Mouse (Mus musculus): Measurements from ENCODE around the gene Lyst. TPM values are rescaled to one million over a fixed set of nuclear protein-coding genes. Genes with fewer than 3 reads are reported as not detected.
"Not testable (repeated sequence)": the region's sequence is repeated elsewhere in the genome, so short reads cannot be mapped to it uniquely, and the experiment has no call there.

The Lyst gene
- polyA plus RNA-seq (2016; fragmentation: Nextera tagmentation; extraction: Ambion mirVana) = 1.9 and 2.9 TPM in 2 replicates

GRCm38 (mm10) chr13:13590048-13591011 is at the start of gene Lyst:
TSS of gene Lyst (plus strand) at chr13:13590397.
- under 1% methylated on average over 88 of the region's 88 CpGs for WGBS
- no peaks in the 10 kb centered on the region for H3K9me3 ChIP-seq
- H3K4me1 ChIP-seq = peaks cover 11% of the 10 kb centered on the region
- no peaks in the 10 kb centered on the region for H3K27me3 ChIP-seq (ENCODE audit: insufficient read depth, poor library complexity, severe bottlenecking)
- no peaks in the 10 kb centered on the region for H3K36me3 ChIP-seq
- DNase-seq (ENCODE audit: low spot score) = peak; percentile 99
- peak within 1 kb of the TSS; percentile 81 for H3K4me3 ChIP-seq
- peak within 1 kb of the TSS; percentile 92 for H3K27ac ChIP-seq

- WGBS = 92% methylated on average over 10 of the region's 10 CpGs
- H3K27ac ChIP-seq; H3K36me3 ChIP-seq; H3K9me3 ChIP-seq; DNase-seq (ENCODE audit: low spot score); H3K4me3 ChIP-seq; H3K27me3 ChIP-seq (ENCODE audit: insufficient read depth, poor library complexity, severe bottlenecking): not testable (repeated sequence)
- peaks cover 20% of the 10 kb centered on the region for H3K4me1 ChIP-seq
Observed at GRCm38 (mm10) chr13:13543073-13543472, 47.1 kb upstream of the Lyst start.

GRCm38 (mm10) chr13:13546792-13547191 is 43.4 kb upstream of the Lyst start:
- H3K27me3 ChIP-seq (ENCODE audit: insufficient read depth, poor library complexity, severe bottlenecking) = no peaks in the 10 kb centered on the region
- no peak overlapping the region for H3K27ac ChIP-seq
- H3K36me3 ChIP-seq = no peaks in the 10 kb centered on the region; the same call in 1 of the 2 replicates
- no peak overlapping the region for H3K4me3 ChIP-seq
- WGBS = 51% methylated on average over 3 of the region's 3 CpGs
- H3K4me1 ChIP-seq = peaks cover 13% of the 10 kb centered on the region
- DNase-seq (ENCODE audit: low spot score) = no peak
- no peaks in the 10 kb centered on the region for H3K9me3 ChIP-seq

GRCm38 (mm10) chr13:13547889-13548288 is 42.3 kb upstream of the Lyst start:
- no peaks in the 10 kb centered on the region; the same call in 1 of the 2 replicates for H3K36me3 ChIP-seq
- no peaks in the 10 kb centered on the region for H3K27me3 ChIP-seq (ENCODE audit: insufficient read depth, poor library complexity, severe bottlenecking)
- 82% methylated on average over 4 of the region's 4 CpGs for WGBS
- no peak for DNase-seq (ENCODE audit: low spot score)
- no peak overlapping the region for H3K27ac ChIP-seq
- no peaks in the 10 kb centered on the region for H3K9me3 ChIP-seq
- H3K4me1 ChIP-seq = peaks cover 13% of the 10 kb centered on the region
- no peak overlapping the region for H3K4me3 ChIP-seq

- H3K36me3 ChIP-seq = no peaks in the 10 kb centered on the region; the same call in 1 of the 2 replicates
- H3K27me3 ChIP-seq (ENCODE audit: insufficient read depth, poor library complexity, severe bottlenecking) = no peaks in the 10 kb centered on the region
- no peaks in the 10 kb centered on the region for H3K9me3 ChIP-seq
- DNase-seq (ENCODE audit: low spot score) = no peak
- H3K4me3 ChIP-seq = no peak overlapping the region
- no peak overlapping the region for H3K27ac ChIP-seq
- peaks cover 13% of the 10 kb centered on the region for H3K4me1 ChIP-seq
- 83% methylated on average over 6 of the region's 6 CpGs for WGBS
Observed at GRCm38 (mm10) chr13:13548431-13549190, 41.6 kb upstream of the Lyst start.

- H3K4me1 ChIP-seq = peaks cover 13% of the 10 kb centered on the region
- no peak overlapping the region for H3K4me3 ChIP-seq
- H3K9me3 ChIP-seq = no peaks in the 10 kb centered on the region
- no peak for DNase-seq (ENCODE audit: low spot score)
- no peaks in the 10 kb centered on the region for H3K36me3 ChIP-seq
- H3K27me3 ChIP-seq (ENCODE audit: insufficient read depth, poor library complexity, severe bottlenecking) = no peaks in the 10 kb centered on the region
- 64% methylated on average over 9 of the region's 9 CpGs for WGBS
- H3K27ac ChIP-seq = peak overlapping the region; percentile 1; the same call in 1 of the 2 replicates
Observed at GRCm38 (mm10) chr13:13549687-13550660, 40.2 kb upstream of the Lyst start.

GRCm38 (mm10) chr13:13552020-13552419 is 38.2 kb upstream of the Lyst start:
- no peak overlapping the region for H3K4me3 ChIP-seq
- H3K9me3 ChIP-seq = no peaks in the 10 kb centered on the region
- 39% methylated on average over 3 of the region's 3 CpGs for WGBS
- H3K4me1 ChIP-seq = peaks cover 4% of the 10 kb centered on the region; the same call in 1 of the 2 replicates
- DNase-seq (ENCODE audit: low spot score) = no peak
- no peak overlapping the region for H3K27ac ChIP-seq
- no peaks in the 10 kb centered on the region for H3K36me3 ChIP-seq
- H3K27me3 ChIP-seq (ENCODE audit: insufficient read depth, poor library complexity, severe bottlenecking) = no peaks in the 10 kb centered on the region

- no peak for DNase-seq (ENCODE audit: low spot score)
- Histone ChIP-seq H3K36me3 (no peaks in the 10 kb centered on the region), H3K4me3 (no peak overlapping the region), H3K4me1 (peaks cover 4% of the 10 kb centered on the region; the same call in 1 of the 2 replicates), H3K27ac (no peak overlapping the region), H3K9me3 (no peaks in the 10 kb centered on the region), H3K27me3 (ENCODE audit: insufficient read depth, poor library complexity, severe bottlenecking) (no peaks in the 10 kb centered on the region)
- WGBS = 56% methylated on average over 1 of the region's 1 CpGs
Observed at GRCm38 (mm10) chr13:13553660-13554059, 36.5 kb upstream of the Lyst start.

- no peak overlapping the region for H3K27ac ChIP-seq
- H3K9me3 ChIP-seq = no peaks in the 10 kb centered on the region
- H3K36me3 ChIP-seq = no peaks in the 10 kb centered on the region
- H3K4me3 ChIP-seq = no peak overlapping the region
- WGBS = 88% methylated on average over 3 of the region's 3 CpGs
- no peak for DNase-seq (ENCODE audit: low spot score)
- H3K4me1 ChIP-seq = no peaks in the 10 kb centered on the region
- no peaks in the 10 kb centered on the region for H3K27me3 ChIP-seq (ENCODE audit: insufficient read depth, poor library complexity, severe bottlenecking)
Observed at GRCm38 (mm10) chr13:13555196-13555595, 35.0 kb upstream of the Lyst start.

GRCm38 (mm10) chr13:13557001-13557743 is 33.0 kb upstream of the Lyst start:
- Histone ChIP-seq H3K4me3 (no peak overlapping the region), H3K27ac (no peak overlapping the region), H3K36me3 (no peaks in the 10 kb centered on the region), H3K9me3 (no peaks in the 10 kb centered on the region), H3K4me1 (no peaks in the 10 kb centered on the region), H3K27me3 (ENCODE audit: insufficient read depth, poor library complexity, severe bottlenecking) (no peaks in the 10 kb centered on the region)
- DNase-seq (ENCODE audit: low spot score) = no peak
- WGBS = 76% methylated on average over 5 of the region's 5 CpGs

GRCm38 (mm10) chr13:13558251-13558650 is 31.9 kb upstream of the Lyst start:
- WGBS = 64% methylated on average over 2 of the region's 2 CpGs
- H3K9me3 ChIP-seq = no peaks in the 10 kb centered on the region
- H3K27me3 ChIP-seq (ENCODE audit: insufficient read depth, poor library complexity, severe bottlenecking) = no peaks in the 10 kb centered on the region

More at GRCm38 (mm10) chr13:13558251-13558650, 31.9 kb upstream of the Lyst start:
- Histone ChIP-seq H3K4me3 (no peak overlapping the region), H3K27ac (no peak overlapping the region), H3K4me1 (no peaks in the 10 kb centered on the region), H3K36me3 (no peaks in the 10 kb centered on the region)
- no peak for DNase-seq (ENCODE audit: low spot score)
